Mouse (Mus musculus) megakaryocyte progenitor cell, adult 5-6 weeks (primary cell): ENCODE data around the gene Zfp819. TPM values are rescaled to one million over a fixed set of nuclear protein-coding genes. Genes with fewer than 3 reads are reported as not detected.
A peak's percentile ranks its signal among the peaks of the same experiment; 100 is the strongest.

Experiments
- ATAC-seq: replicated peaks from 2 replicates; pipeline ENCODE4 v1.8.0; 2016; ENCODE audit warnings: mild to moderate bottlenecking, moderate TSS enrichment, inconsistent platforms; ENCODE audit not compliant: poor library complexity
- total RNA-seq, 2 experiments: library from RNA; stranded (forward) in 1 of 2; stranded (reverse) in 1 of 2; fragments of 157-497, 149-512 nt in 1 of 2; fragments of 200-1000 nt in 1 of 2; gene quantifications; 2 replicates each; pipeline versions ENCODE4 v1.2.3 to v1.2.4; 2015 to 2017

The Zfp819 gene
- total RNA-seq (2015) (0.96 and 1.8 TPM in 2 replicates), total RNA-seq (2017) (0.91 and 2.2 TPM in 2 replicates)

- ATAC-seq, result peak; percentile 78
Observed at GRCm38 (mm10) chr7:43606896-43607742, at the start of gene Zfp819. Gene Zfp819 (plus strand): TSS chr7:43607169.

- ATAC-seq, result peak; percentile 83
Observed at GRCm38 (mm10) chr7:43562006-43562633, 44.8 kb upstream of the Zfp819 start, which contains the start of gene Zfp658. Gene Zfp658 (plus strand): TSS chr7:43562256.

- peak; percentile 30 for ATAC-seq
Observed at GRCm38 (mm10) chr7:43562651-43563070, 44.3 kb upstream of the Zfp819 start.

- ATAC-seq, result peak; percentile 64
Observed at GRCm38 (mm10) chr7:43563300-43563699, 43.7 kb upstream of the Zfp819 start.

GRCm38 (mm10) chr7:43571216-43571615 lies 35.8 kb upstream of the Zfp819 start:
- ATAC-seq, result no peak

GRCm38 (mm10) chr7:43579440-43580171 lies 27.4 kb upstream of the Zfp819 start, which contains the start of gene Zfp719:
Gene Zfp719 (plus strand): TSS chr7:43579610.
- ATAC-seq, result peak; percentile 95

- no peak for ATAC-seq
Observed at GRCm38 (mm10) chr7:43580526-43580925, 26.4 kb upstream of the Zfp819 start.

GRCm38 (mm10) chr7:43584790-43585189 lies 22.2 kb upstream of the Zfp819 start:
- ATAC-seq, result 0 out of 2 replicates have a peak, but pooled peaks have one; percentile 49

GRCm38 (mm10) chr7:43601884-43602283 lies 5.1 kb upstream of the Zfp819 start:
- no peak for ATAC-seq

- peak; percentile 79 for ATAC-seq
Observed at GRCm38 (mm10) chr7:43607743-43608287, 846 bp downstream of the Zfp819 start.

- ATAC-seq, result no peak
Observed at GRCm38 (mm10) chr7:43608316-43608824, 1.4 kb downstream of the Zfp819 start.

- peak; percentile 94 for ATAC-seq
Observed at GRCm38 (mm10) chr7:43613816-43614551, 7.0 kb downstream of the Zfp819 start.

- ATAC-seq, result peak; percentile 68
Observed at GRCm38 (mm10) chr7:43622927-43623326, 16.0 kb downstream of the Zfp819 start.

GRCm38 (mm10) chr7:43623819-43624218 lies 16.9 kb downstream of the Zfp819 start:
- no peak for ATAC-seq

- ATAC-seq, result no peak
Observed at GRCm38 (mm10) chr7:43625065-43625464, 18.1 kb downstream of the Zfp819 start.

- ATAC-seq, result no peak
Observed at GRCm38 (mm10) chr7:43625794-43626422, 18.9 kb downstream of the Zfp819 start.

GRCm38 (mm10) chr7:43633940-43634339 lies 27.0 kb downstream of the Zfp819 start:
- ATAC-seq, result no peak

- no peak for ATAC-seq
Observed at GRCm38 (mm10) chr7:43634500-43634899, 27.5 kb downstream of the Zfp819 start, which contains the start of gene Ceacam18. Gene Ceacam18 (plus strand): TSS chr7:43634707.

GRCm38 (mm10) chr7:43636194-43636593 lies 29.2 kb downstream of the Zfp819 start:
- peak; percentile 93 for ATAC-seq
